Mouse (Mus musculus): ENCODE results near the gene Dst. TPM values are rescaled to one million over a fixed set of nuclear protein-coding genes. Genes with fewer than 3 reads are reported as not detected.

Gene Dst
- polyA plus RNA-seq, 2 experiments, result 4.3 to 5.0 TPM

DNA sequence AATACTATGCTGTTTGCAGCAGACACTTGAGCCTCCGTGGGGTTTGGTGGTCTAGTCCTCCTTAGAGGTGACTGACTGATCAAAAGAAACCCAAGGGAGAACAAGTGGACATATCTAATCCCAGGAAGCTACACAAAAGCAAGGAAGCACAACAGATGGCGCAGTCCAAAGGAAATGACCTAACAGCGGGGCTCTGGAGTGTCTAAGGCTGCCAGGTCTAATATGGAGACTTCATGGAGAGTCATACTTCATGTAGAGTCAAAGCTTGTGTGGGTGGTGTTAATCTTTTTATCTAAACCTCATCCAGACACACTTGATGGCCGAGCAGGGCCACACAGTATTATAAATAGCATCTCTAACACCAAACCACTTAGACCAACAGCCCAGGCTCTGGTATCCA is 11.4 kb upstream of the Dst start:
- DNase-seq (ENCODE audit: low read depth in 3 of 3, low spot score in 3 of 3), result no peak
- no peaks in the 10 kb centered on the region for H3K27me3 ChIP-seq (ENCODE audit: control insufficient read depth, insufficient read depth, low read length)
- no peak overlapping the region for H3K27ac ChIP-seq
- 51% methylated on average over 4 of the region's 4 CpGs for WGBS (ENCODE audit: insufficient replicate concordance)
- H3K36me3 ChIP-seq (replicated peaks; ENCODE audit: control insufficient read depth, insufficient read depth, low read depth), result no peaks in the 10 kb centered on the region
- H3K4me2 ChIP-seq (ENCODE audit: low read depth), result no peak overlapping the region
- H3K9me3 ChIP-seq (ENCODE audit: control insufficient read depth, low read length), result no peaks in the 10 kb centered on the region
- ATAC-seq (ENCODE audit: insufficient read depth), result no peak
- H3K4me3 ChIP-seq (ENCODE audit: insufficient read depth in 1 of 2, low read depth in 2 of 2, low read length in 2 of 2), result no peak overlapping the region
- TF ChIP-seq EP300 (IDR thresholded peaks at IDR 0.05; ENCODE audit: low read depth), result no peak
- no peaks in the 10 kb centered on the region for H3K4me1 ChIP-seq (replicated peaks; ENCODE audit: control insufficient read depth in 2 of 2, insufficient read depth in 2 of 2, low read length in 1 of 2)
- no peak overlapping the region for H3K9ac ChIP-seq (replicated peaks)

DNA sequence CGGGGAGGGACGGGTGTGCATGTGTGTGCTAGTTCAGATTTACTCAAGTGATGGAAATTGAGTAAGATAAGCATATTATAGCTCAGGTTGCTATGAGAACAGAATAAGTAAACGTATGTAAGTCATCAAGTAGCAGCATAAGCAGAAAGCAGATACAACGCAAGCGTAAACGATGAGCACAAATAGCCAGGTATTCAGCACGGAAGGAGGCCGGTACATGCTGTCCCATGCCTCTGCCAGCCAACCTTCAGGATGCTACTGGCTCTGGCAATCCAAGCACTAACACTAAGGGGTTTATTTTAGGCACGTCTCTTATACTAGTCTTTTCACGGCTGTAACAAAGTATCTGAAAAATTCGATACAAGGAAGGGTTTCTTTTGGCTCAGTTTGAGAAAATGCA is 10.6 kb upstream of the Dst start:
- H3K27ac ChIP-seq, result no peak overlapping the region
- no peak for TF ChIP-seq EP300 (IDR thresholded peaks at IDR 0.05; ENCODE audit: low read depth)
- no peak for TF ChIP-seq CTCF (IDR thresholded peaks at IDR 0.05; ENCODE audit: low read depth)
- H3K4me1 ChIP-seq (replicated peaks; ENCODE audit: control insufficient read depth in 2 of 2, insufficient read depth in 2 of 2, low read length in 1 of 2), result no peaks in the 10 kb centered on the region
- 68% methylated on average over 11 of the region's 11 CpGs for WGBS (ENCODE audit: insufficient replicate concordance)
- H3K36me3 ChIP-seq (replicated peaks; ENCODE audit: control insufficient read depth, insufficient read depth, low read depth), result no peaks in the 10 kb centered on the region
- H3K4me3 ChIP-seq (ENCODE audit: insufficient read depth in 1 of 2, low read depth in 2 of 2, low read length in 2 of 2), result no peak overlapping the region
- H3K9me3 ChIP-seq (ENCODE audit: control insufficient read depth, low read length), result no peaks in the 10 kb centered on the region
- H3K27me3 ChIP-seq (ENCODE audit: control insufficient read depth, insufficient read depth, low read length), result no peaks in the 10 kb centered on the region
- ATAC-seq (ENCODE audit: insufficient read depth) (no peak), DNase-seq (ENCODE audit: low read depth in 3 of 3, low spot score in 3 of 3) (no peak)
- H3K4me2 ChIP-seq (ENCODE audit: low read depth), result no peak overlapping the region
- no peak overlapping the region for H3K9ac ChIP-seq (replicated peaks)

DNA sequence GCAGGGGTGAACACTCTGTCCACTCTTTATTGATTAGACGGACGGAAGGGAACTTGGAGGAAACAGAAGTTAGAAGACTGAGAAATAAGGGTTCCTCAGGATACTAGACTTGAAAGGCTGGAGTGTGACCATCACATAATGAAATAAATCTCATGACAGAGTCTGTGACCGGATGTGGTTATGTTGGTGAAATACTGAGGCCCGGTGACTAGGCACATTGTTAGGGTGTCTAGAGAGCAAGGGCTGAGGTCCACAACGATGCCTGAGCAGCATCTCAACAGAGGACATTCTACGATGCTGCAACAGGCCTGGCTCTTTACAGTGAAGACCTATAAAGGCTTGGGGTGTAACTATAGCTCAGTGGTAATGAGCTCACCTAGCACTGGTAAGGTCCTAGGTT is 9.7 kb upstream of the Dst start:
- Histone ChIP-seq H3K4me1 (replicated peaks; ENCODE audit: control insufficient read depth in 2 of 2, insufficient read depth in 2 of 2, low read length in 1 of 2) (no peaks in the 10 kb centered on the region), H3K4me3 (ENCODE audit: insufficient read depth in 1 of 2, low read depth in 2 of 2, low read length in 2 of 2) (no peak overlapping the region), H3K9me3 (ENCODE audit: control insufficient read depth, low read length) (no peaks in the 10 kb centered on the region), H3K27ac (no peak overlapping the region), H3K4me2 (ENCODE audit: low read depth) (no peak overlapping the region), H3K27me3 (ENCODE audit: control insufficient read depth, insufficient read depth, low read length) (no peaks in the 10 kb centered on the region), H3K36me3 (replicated peaks; ENCODE audit: control insufficient read depth, insufficient read depth, low read depth) (no peaks in the 10 kb centered on the region), H3K9ac (replicated peaks) (no peak overlapping the region)
- DNase-seq (ENCODE audit: low read depth in 3 of 3, low spot score in 3 of 3) (no peak), ATAC-seq (ENCODE audit: insufficient read depth) (no peak)
- 53% methylated on average over 6 of the region's 6 CpGs for WGBS (ENCODE audit: insufficient replicate concordance)
- TF ChIP-seq CTCF (IDR thresholded peaks at IDR 0.05; ENCODE audit: low read depth) (no peak), EP300 (IDR thresholded peaks at IDR 0.05; ENCODE audit: low read depth) (no peak)

DNA sequence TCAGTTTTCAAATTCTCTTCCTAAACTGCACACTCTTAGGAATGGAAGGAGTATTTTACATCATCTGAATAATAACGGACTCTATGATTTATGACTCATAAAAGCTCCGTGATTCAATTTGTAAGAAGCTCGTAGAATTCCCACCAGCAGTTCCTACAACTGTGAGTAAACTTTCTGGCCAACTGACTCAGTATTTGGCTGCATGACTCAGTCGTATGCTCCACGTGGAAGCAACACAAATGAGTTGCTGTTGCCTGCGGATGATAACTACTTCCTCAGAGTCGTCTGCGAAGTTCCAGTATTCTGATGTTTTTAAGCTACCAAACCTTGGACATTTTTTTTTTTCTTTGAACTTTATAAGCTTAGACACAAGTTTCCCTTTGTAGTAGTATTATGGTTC is 7.8 kb upstream of the Dst start:
- Histone ChIP-seq H3K27me3 (ENCODE audit: control insufficient read depth, insufficient read depth, low read length) (no peaks in the 10 kb centered on the region; the same call in 1 of the 2 replicates), H3K4me1 (replicated peaks; ENCODE audit: control insufficient read depth in 2 of 2, insufficient read depth in 2 of 2, low read length in 1 of 2) (no peaks in the 10 kb centered on the region), H3K4me2 (ENCODE audit: low read depth) (no peak overlapping the region), H3K36me3 (replicated peaks; ENCODE audit: control insufficient read depth, insufficient read depth, low read depth) (no peaks in the 10 kb centered on the region), H3K27ac (no peak overlapping the region), H3K9ac (replicated peaks) (no peak overlapping the region), H3K9me3 (ENCODE audit: control insufficient read depth, low read length) (no peaks in the 10 kb centered on the region), H3K4me3 (ENCODE audit: insufficient read depth in 1 of 2, low read depth in 2 of 2, low read length in 2 of 2) (no peak overlapping the region)
- DNase-seq (ENCODE audit: low read depth in 3 of 3, low spot score in 3 of 3) (no peak), ATAC-seq (ENCODE audit: insufficient read depth) (no peak)
- TF ChIP-seq CTCF (IDR thresholded peaks at IDR 0.05; ENCODE audit: low read depth), result no peak
- TF ChIP-seq EP300 (IDR thresholded peaks at IDR 0.05; ENCODE audit: low read depth), result no peak
- 54% methylated on average over 8 of the region's 8 CpGs for WGBS (ENCODE audit: insufficient replicate concordance)

DNA sequence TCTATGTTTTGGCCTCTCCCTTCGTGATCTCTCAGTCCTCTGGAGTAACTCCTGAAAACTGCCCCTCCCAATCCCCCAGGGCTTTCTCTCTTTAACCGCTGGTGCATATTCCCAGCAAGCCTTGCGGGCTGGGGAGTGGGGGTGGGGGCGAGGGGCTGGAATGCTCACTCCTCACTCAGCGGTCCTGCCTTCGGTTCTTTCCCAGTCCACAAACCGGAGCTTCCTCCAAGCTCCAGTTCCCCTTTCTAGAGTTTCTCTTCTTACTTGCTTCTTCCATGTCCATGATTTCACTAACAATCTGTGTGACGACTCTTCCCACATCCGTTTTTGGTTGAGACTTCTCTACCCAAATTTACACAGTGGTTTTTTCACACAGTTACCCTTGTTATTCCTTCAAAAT is 4.4 kb upstream of the Dst start:
- no peak for ATAC-seq (ENCODE audit: insufficient read depth)
- H3K27ac ChIP-seq, result no peak overlapping the region
- no peak for TF ChIP-seq EP300 (IDR thresholded peaks at IDR 0.05; ENCODE audit: low read depth)
- no peak for TF ChIP-seq CTCF (IDR thresholded peaks at IDR 0.05; ENCODE audit: low read depth)
- H3K36me3 ChIP-seq (replicated peaks; ENCODE audit: control insufficient read depth, insufficient read depth, low read depth), result no peaks in the 10 kb centered on the region
- WGBS (ENCODE audit: insufficient replicate concordance), result 10% methylated on average over 9 of the region's 9 CpGs
- no peak overlapping the region for H3K4me2 ChIP-seq (ENCODE audit: low read depth)
- peaks cover 30% of the 10 kb centered on the region for H3K27me3 ChIP-seq (ENCODE audit: control insufficient read depth, insufficient read depth, low read length)
- H3K9ac ChIP-seq (replicated peaks), result no peak overlapping the region
- H3K4me1 ChIP-seq (replicated peaks; ENCODE audit: control insufficient read depth in 2 of 2, insufficient read depth in 2 of 2, low read length in 1 of 2), result no peaks in the 10 kb centered on the region
- H3K4me3 ChIP-seq (ENCODE audit: insufficient read depth in 1 of 2, low read depth in 2 of 2, low read length in 2 of 2), result no peak overlapping the region
- DNase-seq (ENCODE audit: low read depth in 3 of 3, low spot score in 3 of 3), result no peak
- H3K9me3 ChIP-seq (ENCODE audit: control insufficient read depth, low read length), result no peaks in the 10 kb centered on the region

Data from liver, embryonic 14.5 days (tissue).